Mouse (Mus musculus) G1E (cell line): ENCODE measurements around the gene Atp6ap2. TPM values are rescaled to one million over a fixed set of nuclear protein-coding genes. Genes with fewer than 3 reads are reported as not detected.

Experiments used
- ATAC-seq: 2 replicates; pipeline ENCODE4 v1.8.0; 2016; ENCODE audit warnings: mild to moderate bottlenecking; ENCODE audit not compliant: insufficient number of reproducible peaks, poor library complexity, low FRiP score, severe bottlenecking; ENCODE audit errors: extremely low read depth
- DNase-seq: peaks from one replicate; pipeline ENCODE4 v3.0.0; 2012; ENCODE audit warnings: low spot score
- H3K27me3 ChIP-seq: 2 replicates; pipeline ENCODE4 v1.6.1; 2012; ENCODE audit warnings: mild to moderate bottlenecking, low read length, inconsistent platforms; ENCODE audit not compliant: insufficient read depth
- H3K36me3 ChIP-seq: replicated peaks from 2 replicates; pipeline ENCODE3; 2012; ENCODE audit warnings: mild to moderate bottlenecking, inconsistent platforms
- H3K4me1 ChIP-seq: 2 replicates; pipeline ENCODE4 v1.6.1; 2012; ENCODE audit warnings: low read depth, low read length, inconsistent platforms, mixed read lengths; ENCODE audit not compliant: insufficient read depth
- H3K4me3 ChIP-seq: 2 replicates; pipeline ENCODE4 v1.5.1; 2012; ENCODE audit warnings: low read depth, mild to moderate bottlenecking, inconsistent platforms, low read length, moderate library complexity, mixed read lengths
- H3K9me3 ChIP-seq: replicated peaks from 2 replicates; pipeline ENCODE4 v1.6.1; 2012; ENCODE audit warnings: inconsistent platforms
- CTCF ChIP-seq: IDR thresholded peaks from 2 replicates; pipeline ENCODE4 v1.5.1; 2012; ENCODE audit warnings: low read depth, low read length, inconsistent platforms, mixed read lengths
- GATA1 ChIP-seq: IDR thresholded peaks from 2 replicates; pipeline ENCODE4 v1.6.1; 2012; ENCODE audit warnings: borderline replicate concordance, low read length, inconsistent platforms, mixed read lengths
- GATA2 ChIP-seq: IDR thresholded peaks from 2 replicates; pipeline ENCODE4 v1.6.1; 2012; ENCODE audit warnings: low read depth, low read length, inconsistent platforms, borderline replicate concordance
- POLR2AphosphoS5 ChIP-seq: IDR thresholded peaks from 2 replicates; pipeline ENCODE4 v1.6.1; 2012; ENCODE audit warnings: low read depth, low read length, inconsistent platforms; ENCODE audit not compliant: insufficient replicate concordance
- TAL1 ChIP-seq: conservative IDR thresholded peaks from 2 replicates; pipeline ENCODE4 v1.6.1; 2012; ENCODE audit warnings: low read depth, low read length, inconsistent platforms, mixed read lengths
- polyA plus RNA-seq: library from polyadenylated mRNA; stranded (reverse); fragments of >175 nt; gene quantifications from 2 replicates; pipeline ENCODE4 v1.2.3, GENCODE M21; 2012
- total RNA-seq, 2 experiments: library from RNA; stranded (forward) in 1 of 2; stranded (reverse) in 1 of 2; fragments of 200-1000 nt in 1 of 2; fragments of >200 nt in 1 of 2; fragmentation: Nextera tagmentation in 1 of 2; gene quantifications; 2 replicates each; pipeline ENCODE4 v1.2.3; 2014 to 2017

The Atp6ap2 gene
- total and polyA plus RNA-seq, 3 experiments, result 1.5 to 137 (median 56.2) TPM

DNA sequence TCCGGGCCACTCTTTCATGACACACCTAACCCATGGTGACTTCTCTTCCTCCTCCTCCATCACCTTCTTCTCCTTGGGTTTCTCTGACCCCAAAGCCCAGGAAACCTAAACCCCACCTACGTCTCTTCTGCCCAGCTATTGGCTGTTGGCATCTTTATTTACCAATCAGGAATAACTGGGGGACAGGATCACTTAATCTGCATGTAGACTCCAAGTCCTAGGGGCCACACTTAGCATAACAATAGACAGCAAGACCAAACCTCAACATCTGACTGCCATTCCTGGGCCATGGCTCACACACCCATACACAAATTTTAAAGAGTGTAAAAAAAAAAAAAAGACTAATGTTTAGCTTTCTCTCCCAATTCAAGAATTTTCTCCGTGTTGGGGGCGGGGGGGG is 37.5 kb downstream of the Atp6ap2 start:
- H3K36me3 ChIP-seq, result no peaks in the 10 kb centered on the region
- DNase-seq (no peak), ATAC-seq (no peak)
- H3K4me3 ChIP-seq, result no peak overlapping the region
- H3K27me3 ChIP-seq, result no peaks in the 10 kb centered on the region
- no peak for TF ChIP-seq GATA1
- no peaks in the 10 kb centered on the region for H3K4me1 ChIP-seq
- H3K9me3 ChIP-seq, result no peaks in the 10 kb centered on the region

DNA sequence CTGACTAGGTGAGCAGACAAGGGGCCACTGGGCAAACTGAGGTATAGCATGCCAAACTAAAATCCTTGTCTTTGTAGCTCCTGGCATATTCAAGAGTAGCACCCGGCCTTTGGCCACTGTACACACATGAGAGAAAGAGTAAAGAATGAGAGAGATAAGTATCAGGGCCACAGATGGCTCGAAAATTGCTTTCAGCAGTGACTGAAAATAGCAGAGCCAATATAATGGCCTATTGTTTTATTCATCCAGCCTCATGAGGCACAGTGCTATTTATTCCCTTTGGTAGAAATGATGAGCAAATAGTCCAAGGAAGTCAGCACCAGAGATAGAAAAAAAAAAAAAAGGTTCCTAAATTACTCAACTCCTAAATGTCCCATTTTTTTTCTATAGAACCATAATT is 57.4 kb downstream of the Atp6ap2 start:
- H3K9me3 ChIP-seq, result no peaks in the 10 kb centered on the region
- H3K36me3 ChIP-seq, result peaks cover 1% of the 10 kb centered on the region
- TF ChIP-seq GATA2, result no peak
- TF ChIP-seq TAL1, result no peak
- TF ChIP-seq POLR2AphosphoS5, result no peak
- no peaks in the 10 kb centered on the region for H3K27me3 ChIP-seq
- H3K4me1 ChIP-seq, result no peaks in the 10 kb centered on the region
- H3K4me3 ChIP-seq, result no peak overlapping the region
- no peak for DNase-seq
- no peak for ATAC-seq

DNA sequence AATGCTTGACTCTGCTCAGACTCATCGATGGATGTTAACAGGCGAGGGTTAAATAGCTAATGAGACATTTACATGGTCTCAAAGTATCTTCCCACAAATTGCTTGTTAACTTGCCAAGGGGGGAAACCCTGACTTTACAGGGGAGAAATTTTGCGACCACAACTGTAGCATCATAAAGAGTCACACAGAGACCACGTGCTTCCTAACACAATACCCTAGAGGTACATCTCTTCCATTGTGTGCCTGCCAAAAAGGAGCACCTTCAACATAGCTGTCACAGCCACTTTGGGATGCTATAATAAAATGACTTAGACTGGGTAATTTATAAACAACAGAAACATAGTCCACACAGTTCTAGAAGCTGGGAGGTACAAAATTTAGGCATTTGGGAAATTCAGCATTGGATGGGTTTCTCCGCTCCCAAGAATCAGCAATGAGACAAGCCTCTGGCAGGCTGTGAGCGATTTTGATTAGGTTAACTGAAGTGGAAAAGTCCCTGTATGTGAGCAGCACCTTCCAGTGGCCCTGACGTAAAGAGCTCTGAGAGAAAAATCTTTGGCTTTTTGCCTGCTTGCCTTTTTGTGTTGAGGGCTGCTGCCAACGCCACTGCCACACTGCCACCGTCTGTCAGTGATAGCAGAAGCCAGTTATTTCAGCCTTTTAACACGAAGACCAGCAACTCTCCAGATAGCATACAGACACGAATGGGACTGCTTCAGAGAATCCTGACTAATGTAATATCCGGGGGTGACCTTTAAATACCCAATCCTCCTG is 58.1 kb downstream of the Atp6ap2 start:
- no peak for ATAC-seq
- Histone ChIP-seq H3K36me3 (peaks cover 4% of the 10 kb centered on the region), H3K4me1 (no peaks in the 10 kb centered on the region), H3K4me3 (no peak overlapping the region), H3K9me3 (no peaks in the 10 kb centered on the region), H3K27me3 (no peaks in the 10 kb centered on the region)
- no peak for DNase-seq
- no peak for TF ChIP-seq POLR2AphosphoS5

DNA sequence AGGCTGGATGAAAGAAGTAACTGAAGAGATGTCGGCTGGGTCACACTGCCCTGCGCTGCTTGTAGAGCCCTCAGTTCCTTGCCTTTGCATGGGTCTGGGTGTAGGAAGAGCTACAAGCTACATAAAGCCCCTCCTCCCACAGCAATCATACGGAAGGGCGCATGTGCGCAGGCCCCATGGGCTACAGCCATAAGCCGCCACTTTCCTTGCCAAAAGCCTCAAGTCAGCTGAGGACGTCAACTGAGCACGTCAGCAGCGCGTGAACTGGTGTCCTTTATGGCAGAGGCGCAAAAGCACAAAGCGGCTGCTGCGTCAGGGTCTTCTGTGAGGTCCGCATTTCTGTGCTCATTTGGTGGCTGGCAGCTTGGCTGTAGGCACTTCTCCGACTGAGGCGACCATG is 64.3 kb downstream of the Atp6ap2 start:
- H3K9me3 ChIP-seq, result no peaks in the 10 kb centered on the region
- no peaks in the 10 kb centered on the region for H3K27me3 ChIP-seq
- ATAC-seq (no peak), DNase-seq (no peak)
- H3K36me3 ChIP-seq, result peaks cover 46% of the 10 kb centered on the region
- TF ChIP-seq GATA2, result no peak
- no peak overlapping the region for H3K4me3 ChIP-seq
- H3K4me1 ChIP-seq, result no peaks in the 10 kb centered on the region

- TF ChIP-seq CTCF (no peak), GATA1 (no peak), POLR2AphosphoS5 (no peak), TAL1 (no peak), GATA2 (no peak)
- Histone ChIP-seq H3K4me1 (no peaks in the 10 kb centered on the region), H3K27me3 (no peaks in the 10 kb centered on the region), H3K9me3 (no peaks in the 10 kb centered on the region), H3K4me3 (no peak overlapping the region), H3K36me3 (peaks cover 63% of the 10 kb centered on the region)
- no peak for ATAC-seq
- DNase-seq, result no peak
Observed at GRCm38 (mm10) chrX:12653879-12654278, 66.3 kb downstream of the Atp6ap2 start.

Other genes with a start within 250 kb of the Atp6ap2 start
- 55.9 and 62.9 TPM in 2 replicates for gene 1810030O07Rik, start 85.9 kb downstream of the Atp6ap2 start, total RNA-seq (2014; fragmentation: Nextera tagmentation)
- 40.0 and 41.0 TPM in 2 replicates for gene 1810030O07Rik, start 85.9 kb downstream of the Atp6ap2 start, total RNA-seq (2017)
- 4.0 and 4.7 TPM in 2 replicates for gene 1810030O07Rik, start 85.9 kb downstream of the Atp6ap2 start, polyA plus RNA-seq
- gene Med14, start 174.3 kb downstream of the Atp6ap2 start, total RNA-seq (2014; fragmentation: Nextera tagmentation), result 74.7 and 81.1 TPM in 2 replicates
- 20.6 and 22.8 TPM in 2 replicates for gene Med14, start 174.3 kb downstream of the Atp6ap2 start, total RNA-seq (2017)
- 4.5 and 4.7 TPM in 2 replicates for gene Med14, start 174.3 kb downstream of the Atp6ap2 start, polyA plus RNA-seq